In genomic region chr11:34704384-34705107, GRCm38 (mm10) we compare ENCODE assay signal across 16 mouse cellular contexts.
DNase-seq lines count a peak whose midpoint lies in the region; ATAC-seq and TF ChIP-seq lines count a peak whose summit lies in the region.
"Had no signal": no experiment of that assay in that cellular context is flagged by ENCODE, and none has a peak within 500 bp of the region (broad histone marks: within the 10 kb centered on the region; RNA-seq: fewer than 3 reads in every experiment).

No protein-coding gene starts in this region.

- ATAC-seq in forebrain, postnatal 0 days = peak; percentile 54; the same call in 1 of the 2 replicates
- no peak for ATAC-seq in forebrain, embryonic 13.5 days
- 0 out of 2 replicates have a peak, but pooled peaks have one; percentile 55 for ATAC-seq in midbrain, embryonic 13.5 days
- ATAC-seq: CD4-positive, CD25-positive, alpha-beta regulatory T cell, adult 4 months had no signal

- H3K27ac ChIP-seq in forebrain, postnatal 0 days (ENCODE audit: low read depth, low read length) = no peak overlapping the region
- H3K27ac ChIP-seq in forebrain, embryonic 13.5 days = no peak overlapping the region
- H3K27ac ChIP-seq in midbrain, embryonic 13.5 days = no peak overlapping the region
- H3K27ac ChIP-seq in midbrain, embryonic 10.5 days (replicated peaks) = no peak overlapping the region
- H3K27ac ChIP-seq: heart, embryonic 10.5 days; liver, embryonic 15.5 days had no signal

- no peaks in the 10 kb centered on the region for H3K4me1 ChIP-seq in forebrain, postnatal 0 days (ENCODE audit: insufficient read depth)
- H3K4me1 ChIP-seq in forebrain, embryonic 13.5 days = no peaks in the 10 kb centered on the region
- no peaks in the 10 kb centered on the region for H3K4me1 ChIP-seq in midbrain, embryonic 13.5 days (replicated peaks)
- H3K4me1 ChIP-seq in midbrain, embryonic 10.5 days = 0 out of 2 replicates have a peak, but pooled peaks cover 2% of the 10 kb centered on the region
- H3K4me1 ChIP-seq: liver, embryonic 15.5 days had no signal

- peak; percentile 43 for DNase-seq in forebrain, postnatal 0 days
- DNase-seq in midbrain, embryonic 10.5 days (ENCODE audit: low spot score) = no peak
- peak; percentile 11 for DNase-seq in embryo, embryonic 11 days
- no peak for DNase-seq in ovary, adult 18-20 months (ENCODE audit: low spot score)
- no peak for DNase-seq in heart, postnatal 25 days (ENCODE audit: low spot score)
- DNase-seq in lung, adult 18-20 months = no peak
- DNase-seq: adrenal gland, postnatal 36 days; cerebellum, adult 9-10 months; kidney, postnatal 4 days; thymus, postnatal 4 days had no signal

- no peaks in the 10 kb centered on the region for H3K27me3 ChIP-seq in forebrain, postnatal 0 days (ENCODE audit: insufficient read depth, low read length)
- H3K27me3 ChIP-seq in forebrain, embryonic 13.5 days = no peaks in the 10 kb centered on the region
- no peaks in the 10 kb centered on the region for H3K27me3 ChIP-seq in midbrain, embryonic 13.5 days
- no peaks in the 10 kb centered on the region for H3K27me3 ChIP-seq in midbrain, embryonic 10.5 days (ENCODE audit: low read depth, poor library complexity, severe bottlenecking)
- H3K27me3 ChIP-seq: liver, embryonic 15.5 days; megakaryocyte, embryonic 14.5 days had no signal

- no peaks in the 10 kb centered on the region for H3K36me3 ChIP-seq in forebrain, postnatal 0 days (ENCODE audit: insufficient read depth)
- no peaks in the 10 kb centered on the region for H3K36me3 ChIP-seq in forebrain, embryonic 13.5 days (ENCODE audit: poor library complexity, severe bottlenecking)
- H3K36me3 ChIP-seq in midbrain, embryonic 13.5 days = no peaks in the 10 kb centered on the region
- no peaks in the 10 kb centered on the region for H3K36me3 ChIP-seq in midbrain, embryonic 10.5 days
- H3K36me3 ChIP-seq: heart, embryonic 10.5 days; liver, embryonic 15.5 days had no signal

- no peak overlapping the region for H3K9ac ChIP-seq in forebrain, postnatal 0 days
- no peak overlapping the region for H3K9ac ChIP-seq in forebrain, embryonic 13.5 days
- H3K9ac ChIP-seq in midbrain, embryonic 13.5 days (replicated peaks) = no peak overlapping the region
- H3K9ac ChIP-seq: liver, embryonic 15.5 days had no signal

- intact Hi-C loops in heart, postnatal 25 days (cut with DNase I) = no loop called here

- no peaks in the 10 kb centered on the region for H3K9me3 ChIP-seq in forebrain, postnatal 0 days (ENCODE audit: low read length)
- no peaks in the 10 kb centered on the region for H3K9me3 ChIP-seq in forebrain, embryonic 13.5 days (replicated peaks)
- H3K9me3 ChIP-seq in midbrain, embryonic 13.5 days = no peaks in the 10 kb centered on the region
- no peaks in the 10 kb centered on the region for H3K9me3 ChIP-seq in midbrain, embryonic 10.5 days (replicated peaks)
- H3K9me3 ChIP-seq: heart, embryonic 10.5 days; liver, embryonic 15.5 days; megakaryocyte, embryonic 14.5 days had no signal

- WGBS in forebrain, postnatal 0 days = 60% methylated on average over 8 of the region's 8 CpGs
- 67% methylated on average over 8 of the region's 8 CpGs for WGBS in forebrain, embryonic 13.5 days
- WGBS in midbrain, embryonic 13.5 days = 58% methylated on average over 8 of the region's 8 CpGs
- 60% methylated on average over 8 of the region's 8 CpGs for WGBS in midbrain, embryonic 10.5 days

- H3K4me3 ChIP-seq in forebrain, postnatal 0 days (ENCODE audit: low read depth, low read length) = no peak overlapping the region
- H3K4me3 ChIP-seq in forebrain, embryonic 13.5 days = no peak overlapping the region
- no peak overlapping the region for H3K4me3 ChIP-seq in midbrain, embryonic 13.5 days (replicated peaks)
- no peak overlapping the region for H3K4me3 ChIP-seq in midbrain, embryonic 10.5 days
- H3K4me3 ChIP-seq: heart, embryonic 10.5 days; liver, embryonic 15.5 days; megakaryocyte, embryonic 14.5 days had no signal

- peak; percentile 70 for TF ChIP-seq CTCF in forebrain, postnatal 0 days (IDR thresholded peaks at IDR 0.05; ENCODE audit: low read depth)

- H3K4me2 ChIP-seq in forebrain, postnatal 0 days (ENCODE audit: low read depth) = no peak overlapping the region
- H3K4me2 ChIP-seq in forebrain, embryonic 13.5 days = no peak overlapping the region
- no peak overlapping the region for H3K4me2 ChIP-seq in midbrain, embryonic 13.5 days (replicated peaks)
- H3K4me2 ChIP-seq: liver, embryonic 15.5 days had no signal

Comparison
In these comparisons a context has a peak if more than half of its experiments do, and no peak if none do; other contexts are left out.
1. DNase-seq: peak in forebrain, postnatal 0 days (single experiment) and embryo, embryonic 11 days (single experiment); none in midbrain, embryonic 10.5 days (single experiment), ovary, adult 18-20 months (single experiment), heart, postnatal 25 days (single experiment) and lung, adult 18-20 months (0 of 2).